ENCODE assay signal across 22 mouse cellular contexts in the genomic region with DNA sequence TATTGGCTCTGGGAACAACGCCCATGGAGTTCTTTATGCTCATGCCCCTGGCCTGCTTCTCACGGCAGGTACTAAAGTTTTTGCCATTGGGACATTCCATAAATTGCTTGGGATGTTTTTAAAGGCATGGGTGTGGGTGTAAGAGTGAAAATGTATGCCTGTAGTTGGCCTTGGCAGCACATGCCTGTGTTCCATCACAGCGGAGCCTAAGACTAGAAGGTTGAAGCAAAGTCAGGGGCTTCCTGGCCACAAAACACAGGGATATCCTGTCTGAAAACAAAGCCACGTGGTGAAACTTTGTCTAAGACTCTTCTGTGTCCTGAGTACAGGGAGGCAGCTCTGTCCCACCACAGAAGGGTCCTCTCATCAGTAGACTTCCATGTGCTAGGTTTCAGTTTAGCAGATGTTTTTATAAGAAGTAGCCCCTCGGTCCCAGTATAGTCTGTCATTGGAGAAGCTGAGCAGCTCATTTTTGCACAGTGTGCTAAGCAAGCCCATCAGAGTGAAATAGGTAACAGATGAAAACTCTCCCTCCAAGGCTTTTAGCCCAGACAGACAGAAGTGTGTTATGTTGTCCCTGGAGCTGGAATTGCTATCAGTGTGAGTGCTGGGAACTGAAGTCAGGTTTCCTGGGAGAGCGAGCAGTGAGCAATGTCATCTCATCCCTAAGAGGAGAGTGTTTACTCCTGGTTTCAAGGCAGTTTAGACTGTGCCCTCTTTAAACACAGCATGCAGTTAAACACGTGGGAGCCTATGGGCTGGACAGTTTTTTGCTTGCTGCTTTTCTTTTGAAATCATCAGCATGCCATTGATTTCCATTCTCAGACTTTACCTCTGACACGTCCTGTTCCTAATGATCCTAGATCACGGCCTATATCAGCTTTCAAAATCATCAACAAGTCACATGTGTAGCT. TPM values are rescaled to one million over a fixed set of nuclear protein-coding genes. Genes with fewer than 3 reads are reported as not detected.
A peak's percentile ranks its signal among the peaks of the same experiment; 100 is the strongest.
DNase-seq lines count a peak whose midpoint lies in the region; ATAC-seq and TF ChIP-seq lines count a peak whose summit lies in the region.
"Had no signal": no experiment of that assay in that cellular context is flagged by ENCODE, and none has a peak within 500 bp of the region (broad histone marks: within the 10 kb centered on the region; RNA-seq: fewer than 3 reads in every experiment).

No protein-coding gene starts in this region.

- no peak for DNase-seq in heart, postnatal 0 days (ENCODE audit: low spot score)
- DNase-seq in heart, postnatal 4 days = no peak
- DNase-seq in limb, embryonic 10.5 days (ENCODE audit: low spot score) = no peak
- no peak for DNase-seq in liver, postnatal 0 days
- DNase-seq in midbrain, postnatal 0 days (ENCODE audit: low spot score) = no peak
- no peak for DNase-seq in c-Kit-positive CD71-positive TER-119-positive erythroid progenitor cells, embryonic 14.5 days (ENCODE audit: low spot score)
- DNase-seq: adrenal gland, postnatal 36 days; cerebellum, postnatal 25 days; forebrain, postnatal 0 days; gastrocnemius, postnatal 25 days; kidney, postnatal 36 days; lung, embryonic 14.5 days; retina, postnatal 1 day; thymus, postnatal 25 days had no signal

- TF ChIP-seq CTCF in heart, postnatal 0 days (IDR thresholded peaks at IDR 0.05; ENCODE audit: low read depth) = no peak
- TF ChIP-seq CTCF in liver, postnatal 0 days (IDR thresholded peaks at IDR 0.05; ENCODE audit: low read depth) = no peak
- no peak for TF ChIP-seq CTCF in midbrain, postnatal 0 days (IDR thresholded peaks at IDR 0.05)

- no peak for ATAC-seq in heart, postnatal 0 days (ENCODE audit: insufficient read depth, low read depth)
- no peak for ATAC-seq in neural tube, embryonic 13.5 days (ENCODE audit: low read depth)
- ATAC-seq in neural tube, embryonic 15.5 days (ENCODE audit: low FRiP score) = no peak
- ATAC-seq in liver, postnatal 0 days = peak; percentile 87
- ATAC-seq in midbrain, postnatal 0 days (ENCODE audit: low FRiP score) = no peak
- ATAC-seq: CD4-positive, CD25-positive, alpha-beta regulatory T cell, adult 4 months; forebrain, postnatal 0 days; midbrain, embryonic 16.5 days had no signal

- TF ChIP-seq EP300 in heart, postnatal 0 days (IDR thresholded peaks at IDR 0.05; ENCODE audit: low read depth) = no peak
- TF ChIP-seq EP300 in liver, postnatal 0 days (IDR thresholded peaks at IDR 0.05; ENCODE audit: low read depth) = no peak

- peaks cover 31% of the 10 kb centered on the region for H3K36me3 ChIP-seq in heart, postnatal 0 days (replicated peaks; ENCODE audit: control insufficient read depth, insufficient read depth, low read length)
- H3K36me3 ChIP-seq in neural tube, embryonic 13.5 days = peaks cover 38% of the 10 kb centered on the region
- H3K36me3 ChIP-seq in neural tube, embryonic 15.5 days = peaks cover 35% of the 10 kb centered on the region
- H3K36me3 ChIP-seq in limb, embryonic 10.5 days = peaks cover 60% of the 10 kb centered on the region
- peaks cover 19% of the 10 kb centered on the region for H3K36me3 ChIP-seq in liver, postnatal 0 days (replicated peaks; ENCODE audit: insufficient read depth, low read length)
- peaks cover 12% of the 10 kb centered on the region for H3K36me3 ChIP-seq in midbrain, postnatal 0 days (ENCODE audit: insufficient read depth, low read length)

- WGBS in heart, postnatal 0 days = 55% methylated on average over 9 of the region's 9 CpGs
- 75% methylated on average over 9 of the region's 9 CpGs for WGBS in neural tube, embryonic 13.5 days
- WGBS in neural tube, embryonic 15.5 days = 77% methylated on average over 9 of the region's 9 CpGs
- 76% methylated on average over 9 of the region's 9 CpGs for WGBS in limb, embryonic 10.5 days
- WGBS in liver, postnatal 0 days (ENCODE audit: insufficient replicate concordance) = 62% methylated on average over 9 of the region's 9 CpGs
- WGBS in midbrain, postnatal 0 days = 76% methylated on average over 9 of the region's 9 CpGs

- peak overlapping the region; percentile 38; the same call in 1 of the 2 replicates for H3K27ac ChIP-seq in heart, postnatal 0 days (ENCODE audit: low read depth)
- peak overlapping the region; percentile 68 for H3K27ac ChIP-seq in neural tube, embryonic 13.5 days (replicated peaks)
- H3K27ac ChIP-seq in neural tube, embryonic 15.5 days (replicated peaks) = no peak overlapping the region; the same call in 1 of the 2 replicates
- H3K27ac ChIP-seq in limb, embryonic 10.5 days = 0 out of 2 replicates have a peak overlapping the region, but pooled peaks have one; percentile 50
- H3K27ac ChIP-seq in liver, postnatal 0 days (ENCODE audit: low read depth) = peak overlapping the region; percentile 83
- H3K27ac ChIP-seq in midbrain, postnatal 0 days (ENCODE audit: low read depth, low read length) = no peak overlapping the region
- H3K27ac ChIP-seq: neural tube, embryonic 12.5 days; stomach, embryonic 15.5 days had no signal

- H3K4me3 ChIP-seq in heart, postnatal 0 days (ENCODE audit: low read depth, low read length) = no peak overlapping the region
- H3K4me3 ChIP-seq in neural tube, embryonic 13.5 days = no peak overlapping the region
- H3K4me3 ChIP-seq in neural tube, embryonic 15.5 days (replicated peaks) = no peak overlapping the region
- no peak overlapping the region for H3K4me3 ChIP-seq in limb, embryonic 10.5 days
- H3K4me3 ChIP-seq in liver, postnatal 0 days (ENCODE audit: low read depth, low read length) = no peak overlapping the region
- H3K4me3 ChIP-seq in midbrain, postnatal 0 days (ENCODE audit: low read depth, low read length) = no peak overlapping the region
- H3K4me3 ChIP-seq: erythroblast, embryonic 14.5 days; neural tube, embryonic 12.5 days; stomach, embryonic 15.5 days had no signal

- no peaks in the 10 kb centered on the region for H3K9me3 ChIP-seq in heart, postnatal 0 days (replicated peaks; ENCODE audit: control insufficient read depth, low read length)
- no peaks in the 10 kb centered on the region for H3K9me3 ChIP-seq in neural tube, embryonic 13.5 days
- no peaks in the 10 kb centered on the region for H3K9me3 ChIP-seq in neural tube, embryonic 15.5 days (replicated peaks)
- H3K9me3 ChIP-seq in limb, embryonic 10.5 days (replicated peaks) = no peaks in the 10 kb centered on the region
- no peaks in the 10 kb centered on the region for H3K9me3 ChIP-seq in liver, postnatal 0 days (ENCODE audit: low read length)
- no peaks in the 10 kb centered on the region for H3K9me3 ChIP-seq in midbrain, postnatal 0 days (ENCODE audit: low read length)
- H3K9me3 ChIP-seq: neural tube, embryonic 12.5 days; stomach, embryonic 15.5 days had no signal

- no peak overlapping the region for H3K4me2 ChIP-seq in heart, postnatal 0 days (ENCODE audit: low read depth, low read length)
- H3K4me2 ChIP-seq in neural tube, embryonic 13.5 days = no peak overlapping the region
- no peak overlapping the region for H3K4me2 ChIP-seq in neural tube, embryonic 15.5 days
- H3K4me2 ChIP-seq in liver, postnatal 0 days (ENCODE audit: low read depth, low read length) = no peak overlapping the region
- no peak overlapping the region for H3K4me2 ChIP-seq in midbrain, postnatal 0 days (ENCODE audit: low read depth, low read length, poor library complexity, severe bottlenecking)
- H3K4me2 ChIP-seq: lung, embryonic 14.5 days; neural tube, embryonic 12.5 days; stomach, embryonic 15.5 days had no signal

- H3K4me1 ChIP-seq in heart, postnatal 0 days (ENCODE audit: control insufficient read depth, insufficient read depth) = peaks cover 4% of the 10 kb centered on the region; the same call in 1 of the 2 replicates
- H3K4me1 ChIP-seq in neural tube, embryonic 13.5 days (replicated peaks) = peaks cover 25% of the 10 kb centered on the region
- peaks cover 15% of the 10 kb centered on the region for H3K4me1 ChIP-seq in neural tube, embryonic 15.5 days
- H3K4me1 ChIP-seq in limb, embryonic 10.5 days = peaks cover 18% of the 10 kb centered on the region
- peaks cover 24% of the 10 kb centered on the region for H3K4me1 ChIP-seq in liver, postnatal 0 days (ENCODE audit: insufficient read depth)
- no peaks in the 10 kb centered on the region for H3K4me1 ChIP-seq in midbrain, postnatal 0 days (ENCODE audit: insufficient read depth, low read length)

- no peaks in the 10 kb centered on the region for H3K27me3 ChIP-seq in heart, postnatal 0 days (ENCODE audit: control insufficient read depth, insufficient read depth, low read length)
- no peaks in the 10 kb centered on the region for H3K27me3 ChIP-seq in neural tube, embryonic 13.5 days
- no peaks in the 10 kb centered on the region for H3K27me3 ChIP-seq in neural tube, embryonic 15.5 days (replicated peaks)
- no peaks in the 10 kb centered on the region for H3K27me3 ChIP-seq in limb, embryonic 10.5 days (ENCODE audit: low read depth, poor library complexity, severe bottlenecking)
- no peaks in the 10 kb centered on the region for H3K27me3 ChIP-seq in liver, postnatal 0 days (ENCODE audit: insufficient read depth, low read length)
- H3K27me3 ChIP-seq in midbrain, postnatal 0 days (ENCODE audit: insufficient read depth, low read length) = no peaks in the 10 kb centered on the region
- H3K27me3 ChIP-seq: neural tube, embryonic 12.5 days; stomach, embryonic 15.5 days had no signal

- no peak overlapping the region for H3K9ac ChIP-seq in heart, postnatal 0 days (replicated peaks; ENCODE audit: low read depth, low read length)
- H3K9ac ChIP-seq in neural tube, embryonic 13.5 days = no peak overlapping the region
- H3K9ac ChIP-seq in neural tube, embryonic 15.5 days (replicated peaks) = no peak overlapping the region
- H3K9ac ChIP-seq in liver, postnatal 0 days (replicated peaks) = no peak overlapping the region
- H3K9ac ChIP-seq in midbrain, postnatal 0 days (replicated peaks; ENCODE audit: low read length, poor library complexity, severe bottlenecking) = no peak overlapping the region
- H3K9ac ChIP-seq: forebrain, postnatal 0 days; lung, embryonic 14.5 days; stomach, embryonic 15.5 days had no signal

RNA-seq across cellular contexts. Expression of a gene that starts 26.6 kb away (rescaled TPM):
- total RNA-seq in heart, postnatal 0 days (2014; rRNA removed; ENCODE audit: low replicate concordance) = 13.2 TPM in 1 of 2 replicates, not detected in the other
- 1.3 and 1.6 TPM in 2 replicates for polyA plus RNA-seq in heart, postnatal 0 days (2015; fragmentation: Nextera tagmentation; extraction: Ambion mirVana)
- total RNA-seq in heart, postnatal 4 days (2021) = 1 to 10 TPM in 1 of 2 experiments, under 1 TPM in 1; 0.72 to 1.7 TPM
- 6.4 and 7.0 TPM in 2 replicates for polyA plus RNA-seq in neural tube, embryonic 13.5 days (2015; fragmentation: Nextera tagmentation; extraction: Ambion mirVana)
- 8.9 and 9.0 TPM in 2 replicates for polyA plus RNA-seq in neural tube, embryonic 15.5 days (2015; fragmentation: Nextera tagmentation; extraction: Ambion mirVana)
- polyA plus RNA-seq in limb, embryonic 10.5 days (2016; fragmentation: Nextera tagmentation; extraction: Ambion mirVana) = 5.8 and 8.4 TPM in 2 replicates
- 0.43 and 0.79 TPM in 2 replicates for polyA plus RNA-seq in liver, postnatal 0 days (2015; fragmentation: Nextera tagmentation; extraction: Ambion mirVana)
- total RNA-seq in midbrain, postnatal 0 days (2014; rRNA removed) = 4.6 and 6.0 TPM in 2 replicates
- 5.2 and 5.3 TPM in 2 replicates for polyA plus RNA-seq in midbrain, postnatal 0 days (2015; fragmentation: Nextera tagmentation; extraction: Ambion mirVana)
- polyA plus RNA-seq: erythroblast, embryonic 14.5 days had no signal

RNA-seq across cellular contexts. Expression of a gene that starts 39.5 kb away (rescaled TPM):
- total RNA-seq in heart, postnatal 0 days (2014; rRNA removed; ENCODE audit: low replicate concordance) = 8.2 and 9.5 TPM in 2 replicates
- 9.0 and 9.1 TPM in 2 replicates for polyA plus RNA-seq in heart, postnatal 0 days (2015; fragmentation: Nextera tagmentation; extraction: Ambion mirVana)
- total RNA-seq in heart, postnatal 4 days (2021) = 10 to 100 TPM; 13.9 to 14.9 TPM
- 23.2 and 24.2 TPM in 2 replicates for polyA plus RNA-seq in neural tube, embryonic 13.5 days (2015; fragmentation: Nextera tagmentation; extraction: Ambion mirVana)
- 23.3 and 23.8 TPM in 2 replicates for polyA plus RNA-seq in neural tube, embryonic 15.5 days (2015; fragmentation: Nextera tagmentation; extraction: Ambion mirVana)
- polyA plus RNA-seq in limb, embryonic 10.5 days (2016; fragmentation: Nextera tagmentation; extraction: Ambion mirVana) = 27.1 and 32.2 TPM in 2 replicates
- polyA plus RNA-seq in liver, postnatal 0 days (2015; fragmentation: Nextera tagmentation; extraction: Ambion mirVana) = 11.2 and 11.7 TPM in 2 replicates
- 23.6 and 26.6 TPM in 2 replicates for total RNA-seq in midbrain, postnatal 0 days (2014; rRNA removed)
- polyA plus RNA-seq in midbrain, postnatal 0 days (2015; fragmentation: Nextera tagmentation; extraction: Ambion mirVana) = 16.9 and 17.7 TPM in 2 replicates

RNA-seq across cellular contexts. Expression of a gene that starts 47.6 kb away (rescaled TPM):
- total RNA-seq in heart, postnatal 0 days (2014; rRNA removed; ENCODE audit: low replicate concordance) = 72.9 and 73.8 TPM in 2 replicates
- 18.5 and 19.4 TPM in 2 replicates for polyA plus RNA-seq in heart, postnatal 0 days (2015; fragmentation: Nextera tagmentation; extraction: Ambion mirVana)
- total RNA-seq in heart, postnatal 4 days (2021) = 100 to 1,000 TPM; 103 to 107 TPM
- polyA plus RNA-seq in neural tube, embryonic 13.5 days (2015; fragmentation: Nextera tagmentation; extraction: Ambion mirVana) = 23.4 and 27.2 TPM in 2 replicates
- 23.7 and 29.1 TPM in 2 replicates for polyA plus RNA-seq in neural tube, embryonic 15.5 days (2015; fragmentation: Nextera tagmentation; extraction: Ambion mirVana)
- 39.0 and 40.2 TPM in 2 replicates for polyA plus RNA-seq in limb, embryonic 10.5 days (2016; fragmentation: Nextera tagmentation; extraction: Ambion mirVana)
- 16.8 and 17.7 TPM in 2 replicates for polyA plus RNA-seq in liver, postnatal 0 days (2015; fragmentation: Nextera tagmentation; extraction: Ambion mirVana)
- total RNA-seq in midbrain, postnatal 0 days (2014; rRNA removed) = 58.7 and 64.3 TPM in 2 replicates
- 13.5 and 16.2 TPM in 2 replicates for polyA plus RNA-seq in midbrain, postnatal 0 days (2015; fragmentation: Nextera tagmentation; extraction: Ambion mirVana)

RNA-seq across cellular contexts. Expression of a gene that starts 52.1 kb away (rescaled TPM):
- total RNA-seq in heart, postnatal 0 days (2014; rRNA removed; ENCODE audit: low replicate concordance) = 0.66 and 2.5 TPM in 2 replicates
- 1.5 and 1.6 TPM in 2 replicates for polyA plus RNA-seq in heart, postnatal 0 days (2015; fragmentation: Nextera tagmentation; extraction: Ambion mirVana)
- total RNA-seq in heart, postnatal 4 days (2021) = 1 to 10 TPM; 4.6 to 5.1 TPM
- 2.1 and 2.2 TPM in 2 replicates for polyA plus RNA-seq in neural tube, embryonic 13.5 days (2015; fragmentation: Nextera tagmentation; extraction: Ambion mirVana)
- polyA plus RNA-seq in neural tube, embryonic 15.5 days (2015; fragmentation: Nextera tagmentation; extraction: Ambion mirVana) = 1.3 and 3.8 TPM in 2 replicates
- polyA plus RNA-seq in limb, embryonic 10.5 days (2016; fragmentation: Nextera tagmentation; extraction: Ambion mirVana) = 3.7 and 4.7 TPM in 2 replicates
- 3.0 and 4.2 TPM in 2 replicates for polyA plus RNA-seq in liver, postnatal 0 days (2015; fragmentation: Nextera tagmentation; extraction: Ambion mirVana)
- 0.76 and 1.3 TPM in 2 replicates for total RNA-seq in midbrain, postnatal 0 days (2014; rRNA removed)
- 1.1 and 1.3 TPM in 2 replicates for polyA plus RNA-seq in midbrain, postnatal 0 days (2015; fragmentation: Nextera tagmentation; extraction: Ambion mirVana)
- total RNA-seq: megakaryocyte, adult 5-6 weeks had no signal
- polyA plus RNA-seq: CD4-positive, CD25-positive, alpha-beta regulatory T cell, adult 4 months had no signal

Comparison
In these comparisons a context has a peak if more than half of its experiments do, and no peak if none do; other contexts are left out.
1. H3K27ac ChIP-seq: peak in heart, postnatal 0 days (single experiment), neural tube, embryonic 13.5 days (single experiment), limb, embryonic 10.5 days (single experiment) and liver, postnatal 0 days (single experiment); none in neural tube, embryonic 15.5 days (single experiment) and midbrain, postnatal 0 days (single experiment).